Mouse (Mus musculus) 3T3-L1 (cell line): Measurements from ENCODE around the gene Olfr923.
"Not testable (repeated sequence)": the region's sequence is repeated elsewhere in the genome, so short reads cannot be mapped to it uniquely, and the experiment has no call there.

Experiments
- DNase-seq: peaks from one replicate; pipeline ENCODE4 v3.0.0-alpha.2; 2015; ENCODE audit warnings: low read depth, low spot score

Olfr923 gene

GRCm38 (mm10) chr9:38826245-38826644, at the start of gene Olfr923:
Gene Olfr923 (plus strand): TSS chr9:38826545.
- DNase-seq, result no peak

GRCm38 (mm10) chr9:38792689-38793088, 33.7 kb upstream of the Olfr923 start:
- no peak for DNase-seq

- DNase-seq, result peak; percentile 4
Measured at GRCm38 (mm10) chr9:38805696-38806095, 20.6 kb upstream of the Olfr923 start.

- DNase-seq, result no peak
Measured at GRCm38 (mm10) chr9:38814314-38814713, 12.0 kb upstream of the Olfr923 start, which contains the start of gene Olfr922. Gene Olfr922 (plus strand): TSS chr9:38814614.

GRCm38 (mm10) chr9:38815458-38815986, 10.8 kb upstream of the Olfr923 start:
- no peak for DNase-seq

GRCm38 (mm10) chr9:38833027-38833426, 6.7 kb downstream of the Olfr923 start:
- DNase-seq, result no peak

- DNase-seq, result no peak
Measured at GRCm38 (mm10) chr9:38844149-38844548, 17.8 kb downstream of the Olfr923 start, which contains the start of gene Olfr924. Gene Olfr924 (plus strand): TSS chr9:38844449.

GRCm38 (mm10) chr9:38854760-38855159, 28.4 kb downstream of the Olfr923 start, which contains the start of gene Olfr26:
Gene Olfr26 (plus strand): TSS chr9:38855060.
- DNase-seq, result no peak

- DNase-seq, result not testable (repeated sequence)
Measured at GRCm38 (mm10) chr9:38874880-38875279, 48.5 kb downstream of the Olfr923 start.

- DNase-seq, result no peak
Measured at GRCm38 (mm10) chr9:38876826-38877225, 50.5 kb downstream of the Olfr923 start, which contains the start of gene Olfr926. Gene Olfr926 (plus strand): TSS chr9:38877126.
